Mouse (Mus musculus) embryonic facial prominence, embryonic 13.5 days (tissue): Measurements from ENCODE around the gene C87436. TPM values are rescaled to one million over a fixed set of nuclear protein-coding genes. Genes with fewer than 3 reads are reported as not detected.

Experiments
- ATAC-seq: fragments of 200-750 bp; cut with Nextera tagmentation; 2 replicates; pipeline ENCODE4 v1.8.0; 2017; ENCODE audit warnings: low read depth; ENCODE audit not compliant: insufficient number of reproducible peaks, insufficient read depth, low FRiP score, low TSS enrichment
- H3K27ac ChIP-seq: fragments of 300-500 bp; sonication (generic); 2 replicates; pipeline ENCODE4 v1.5.1; 2015; ENCODE audit warnings: moderate library complexity, mild to moderate bottlenecking, inconsistent platforms
- H3K27me3 ChIP-seq: fragments of 300-500 bp; sonication (generic); 2 replicates; pipeline ENCODE4 v1.6.1; 2015; ENCODE audit warnings: mild to moderate bottlenecking, inconsistent platforms
- H3K36me3 ChIP-seq: fragments of 300-500 bp; sonication (generic); 2 replicates; pipeline ENCODE4 v1.6.1; 2015; ENCODE audit warnings: mild to moderate bottlenecking, inconsistent platforms
- H3K4me1 ChIP-seq: fragments of 300-500 bp; sonication (generic); 2 replicates; pipeline ENCODE4 v1.6.1; 2015; ENCODE audit warnings: inconsistent platforms
- H3K4me2 ChIP-seq: fragments of 300-500 bp; sonication (generic); 2 replicates; pipeline ENCODE4 v1.6.1; 2015; ENCODE audit warnings: moderate library complexity, mild to moderate bottlenecking, inconsistent platforms
- H3K4me3 ChIP-seq: fragments of 300-500 bp; sonication (generic); 2 replicates; pipeline ENCODE4 v1.5.1; 2015; ENCODE audit warnings: mild to moderate bottlenecking, inconsistent platforms
- H3K9ac ChIP-seq: fragments of 300-500 bp; sonication (generic); 2 replicates; pipeline ENCODE4 v1.6.1; 2015; ENCODE audit warnings: mild to moderate bottlenecking, inconsistent platforms
- H3K9me3 ChIP-seq: fragments of 300-500 bp; sonication (generic); 2 replicates; pipeline ENCODE4 v1.6.1; 2016; ENCODE audit warnings: inconsistent platforms
- WGBS: fragments of 180-500 bp; shearing (Covaris S2); methylation state at CpG from one replicate; pipeline ENCODE4 v1.1.7; 2015; ENCODE audit warnings: mixed read lengths; 5-methylcytosine and 5-hydroxymethylcytosine counted together
- polyA plus RNA-seq: library from polyadenylated mRNA; unstranded; fragments of >200 nt; fragmentation: Nextera tagmentation; extraction: Ambion mirVana; gene quantifications from 2 replicates; pipeline ENCODE4 v1.2.1, GENCODE M21; 2015

C87436 gene
- polyA plus RNA-seq, 1 experiment from 2014 or later: 31.4 TPM

DNA sequence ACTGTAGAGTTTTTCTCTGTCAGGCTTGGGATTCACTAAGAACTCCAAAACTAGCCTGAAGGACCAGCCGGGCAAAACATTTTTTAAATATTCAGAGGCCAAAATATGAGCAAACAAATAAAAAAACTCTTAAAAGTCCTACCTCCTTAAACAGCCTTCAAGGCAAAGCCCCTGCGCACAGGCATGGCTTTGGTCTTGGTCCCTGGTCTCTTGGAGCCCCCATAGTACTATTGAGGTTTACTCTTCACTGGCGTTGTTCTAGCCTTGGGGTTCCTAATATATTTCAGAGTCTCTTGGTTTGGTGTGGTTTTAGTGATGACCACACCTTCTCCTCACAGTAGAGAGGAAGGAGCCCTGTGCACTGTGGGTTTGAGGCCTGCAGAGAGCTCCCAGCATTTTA lies 6.6 kb upstream of the C87436 start:
- Histone ChIP-seq H3K4me1 (no peaks in the 10 kb centered on the region), H3K9me3 (no peaks in the 10 kb centered on the region), H3K9ac (no peak overlapping the region), H3K4me2 (no peak overlapping the region), H3K36me3 (peaks cover 87% of the 10 kb centered on the region), H3K4me3 (no peak overlapping the region), H3K27ac (no peak overlapping the region), H3K27me3 (no peaks in the 10 kb centered on the region)
- ATAC-seq: no peak
- 94% methylated on average over 3 of the region's 3 CpGs for WGBS

DNA sequence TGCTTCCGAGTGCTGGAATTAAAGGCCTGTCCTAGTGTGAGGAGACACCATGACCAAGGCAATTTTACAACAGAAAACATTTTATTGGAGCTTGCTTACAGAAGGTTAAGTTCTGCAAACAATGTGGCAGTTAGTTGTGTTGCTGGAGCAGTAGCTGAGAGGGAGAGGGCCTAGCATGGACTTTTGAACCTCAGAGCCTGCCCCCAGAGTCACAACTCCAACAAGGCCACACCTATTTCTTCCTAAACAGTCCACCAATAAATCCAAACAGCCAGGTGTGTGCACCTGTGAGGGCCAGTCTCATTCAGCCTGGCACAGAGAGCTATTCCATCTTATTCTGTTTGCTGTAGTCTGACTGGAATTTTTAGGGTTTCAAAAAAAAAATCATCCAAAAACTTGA lies 4.5 kb upstream of the C87436 start:
- no peak for ATAC-seq
- Histone ChIP-seq H3K27ac (no peak overlapping the region), H3K4me2 (no peak overlapping the region), H3K27me3 (no peaks in the 10 kb centered on the region), H3K9ac (no peak overlapping the region), H3K9me3 (no peaks in the 10 kb centered on the region), H3K36me3 (peaks cover 68% of the 10 kb centered on the region), H3K4me1 (no peaks in the 10 kb centered on the region), H3K4me3 (no peak overlapping the region)
- 100% methylated on average over 1 of the region's 1 CpGs for WGBS

GRCm38 (mm10) chr6:86437711-86438110 lies 463 bp upstream of the C87436 start:
- H3K27me3 ChIP-seq: no peaks in the 10 kb centered on the region
- H3K9me3 ChIP-seq: no peaks in the 10 kb centered on the region
- peaks cover 6% of the 10 kb centered on the region for H3K4me1 ChIP-seq
- under 1% methylated on average over 14 of the region's 14 CpGs for WGBS
- no peak for ATAC-seq
- peak overlapping the region; percentile 90 for H3K4me3 ChIP-seq
- peak overlapping the region; percentile 81 for H3K4me2 ChIP-seq
- peak overlapping the region; percentile 91 for H3K9ac ChIP-seq
- H3K36me3 ChIP-seq: peaks cover 42% of the 10 kb centered on the region
- peak overlapping the region; percentile 97 for H3K27ac ChIP-seq

- Histone ChIP-seq H3K4me2 (peak overlapping the region; percentile 81), H3K4me3 (peak overlapping the region; percentile 90), H3K27me3 (no peaks in the 10 kb centered on the region), H3K36me3 (peaks cover 43% of the 10 kb centered on the region), H3K4me1 (peaks cover 6% of the 10 kb centered on the region), H3K9ac (peak overlapping the region; percentile 91), H3K9me3 (no peaks in the 10 kb centered on the region), H3K27ac (peak overlapping the region; percentile 97)
- WGBS: 3% methylated on average over 13 of the region's 13 CpGs
- ATAC-seq: no peak
These were observed 934 bp downstream of the C87436 start for GRCm38 (mm10) chr6:86439119-86439496.

- ATAC-seq: no peak
- Histone ChIP-seq H3K4me1 (peaks cover 6% of the 10 kb centered on the region), H3K4me3 (peak overlapping the region; percentile 90), H3K9ac (peak overlapping the region; percentile 91), H3K27ac (no peak overlapping the region), H3K36me3 (peaks cover 43% of the 10 kb centered on the region), H3K27me3 (no peaks in the 10 kb centered on the region), H3K4me2 (peak overlapping the region; percentile 81), H3K9me3 (no peaks in the 10 kb centered on the region)
- 90% methylated on average over 1 of the region's 1 CpGs for WGBS
These were observed 1.4 kb downstream of the C87436 start for GRCm38 (mm10) chr6:86439531-86439930.

GRCm38 (mm10) chr6:86441571-86441970 lies 3.4 kb downstream of the C87436 start:
- no peaks in the 10 kb centered on the region for H3K27me3 ChIP-seq
- H3K4me1 ChIP-seq: peaks cover 6% of the 10 kb centered on the region
- H3K27ac ChIP-seq: no peak overlapping the region
- no peak overlapping the region for H3K4me3 ChIP-seq
- H3K36me3 ChIP-seq: peaks cover 38% of the 10 kb centered on the region
- WGBS: 93% methylated on average over 10 of the region's 10 CpGs
- H3K4me2 ChIP-seq: no peak overlapping the region
- no peaks in the 10 kb centered on the region for H3K9me3 ChIP-seq
- no peak overlapping the region for H3K9ac ChIP-seq
- ATAC-seq: no peak

GRCm38 (mm10) chr6:86445551-86445950 lies 7.4 kb downstream of the C87436 start:
- Histone ChIP-seq H3K4me2 (no peak overlapping the region), H3K27me3 (no peaks in the 10 kb centered on the region), H3K4me1 (no peaks in the 10 kb centered on the region), H3K4me3 (no peak overlapping the region), H3K9me3 (no peaks in the 10 kb centered on the region), H3K27ac (no peak overlapping the region), H3K9ac (no peak overlapping the region), H3K36me3 (peaks cover 61% of the 10 kb centered on the region)
- no peak for ATAC-seq
- WGBS: 97% methylated on average over 18 of the region's 18 CpGs

GRCm38 (mm10) chr6:86446927-86447568 lies 8.9 kb downstream of the C87436 start:
- no peak overlapping the region for H3K27ac ChIP-seq
- WGBS: 82% methylated on average over 1 of the region's 1 CpGs
- H3K4me2 ChIP-seq: no peak overlapping the region
- H3K9me3 ChIP-seq: no peaks in the 10 kb centered on the region
- no peak overlapping the region for H3K9ac ChIP-seq
- no peak for ATAC-seq
- H3K4me3 ChIP-seq: no peak overlapping the region
- no peaks in the 10 kb centered on the region for H3K4me1 ChIP-seq
- peaks cover 69% of the 10 kb centered on the region for H3K36me3 ChIP-seq
- H3K27me3 ChIP-seq: no peaks in the 10 kb centered on the region

DNA sequence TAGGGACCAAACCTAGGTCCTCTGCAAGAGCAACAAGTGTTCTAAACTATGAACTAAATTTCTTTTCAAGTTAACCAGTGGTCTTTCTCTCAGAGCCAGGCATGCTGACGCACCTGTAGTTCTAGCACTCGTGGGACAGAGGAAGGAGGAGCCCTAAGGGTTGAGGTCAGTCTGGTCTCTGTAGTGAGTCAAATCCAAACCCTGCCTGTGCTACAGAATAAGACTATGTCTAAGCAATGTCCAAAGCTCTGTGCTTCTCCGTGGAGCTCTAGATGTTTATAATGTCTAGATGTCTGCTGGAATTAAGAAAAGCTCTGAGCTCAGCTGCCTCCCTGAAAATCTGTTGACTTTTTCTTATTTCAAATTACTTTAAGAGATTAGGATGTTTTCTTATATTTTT lies 18.6 kb downstream of the C87436 start:
- H3K9me3 ChIP-seq: no peaks in the 10 kb centered on the region
- no peaks in the 10 kb centered on the region for H3K4me1 ChIP-seq
- H3K27me3 ChIP-seq: no peaks in the 10 kb centered on the region
- no peak overlapping the region for H3K4me2 ChIP-seq
- H3K36me3 ChIP-seq: peaks cover 81% of the 10 kb centered on the region
- no peak overlapping the region for H3K4me3 ChIP-seq
- no peak overlapping the region for H3K9ac ChIP-seq
- ATAC-seq: no peak
- H3K27ac ChIP-seq: no peak overlapping the region
- WGBS: 92% methylated on average over 3 of the region's 3 CpGs

DNA sequence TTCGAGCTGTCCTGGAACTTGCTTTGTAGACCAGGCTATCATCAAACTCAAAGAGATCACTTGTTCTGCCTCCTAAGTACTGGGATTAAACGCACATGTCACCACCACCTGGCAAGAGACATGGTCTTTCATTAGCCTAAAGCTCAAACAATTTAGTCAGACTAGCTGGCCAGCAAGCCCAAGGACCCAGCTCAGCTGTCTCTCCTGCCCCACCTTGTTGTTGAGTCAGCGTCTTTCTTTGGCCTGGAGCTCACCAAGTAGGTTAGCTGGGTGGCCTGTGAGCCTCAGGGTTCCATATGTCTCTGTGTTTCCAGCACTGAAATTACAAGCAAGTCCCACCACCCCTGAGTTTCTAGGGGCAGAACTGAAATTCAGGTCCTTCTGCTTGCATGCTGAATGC lies 24.9 kb downstream of the C87436 start:
- Histone ChIP-seq H3K4me3 (no peak overlapping the region), H3K27me3 (no peaks in the 10 kb centered on the region), H3K4me2 (no peak overlapping the region), H3K36me3 (peaks cover 73% of the 10 kb centered on the region), H3K4me1 (no peaks in the 10 kb centered on the region), H3K9ac (no peak overlapping the region), H3K9me3 (no peaks in the 10 kb centered on the region), H3K27ac (no peak overlapping the region)
- ATAC-seq: no peak
- WGBS: 86% methylated on average over 3 of the region's 3 CpGs

- peak overlapping the region; percentile 75 for H3K9ac ChIP-seq
- no peak overlapping the region; the same call in 1 of the 2 replicates for H3K4me3 ChIP-seq
- H3K27me3 ChIP-seq: no peaks in the 10 kb centered on the region
- H3K36me3 ChIP-seq: peaks cover 26% of the 10 kb centered on the region; the same call in 1 of the 2 replicates
- H3K4me2 ChIP-seq: peak overlapping the region; percentile 75
- no peaks in the 10 kb centered on the region for H3K9me3 ChIP-seq
- 88% methylated on average over 3 of the region's 3 CpGs for WGBS
- ATAC-seq: no peak
- H3K27ac ChIP-seq: peak overlapping the region; percentile 89
- H3K4me1 ChIP-seq: peaks cover 16% of the 10 kb centered on the region
These were observed 33.1 kb downstream of the C87436 start for GRCm38 (mm10) chr6:86471317-86471716.

DNA sequence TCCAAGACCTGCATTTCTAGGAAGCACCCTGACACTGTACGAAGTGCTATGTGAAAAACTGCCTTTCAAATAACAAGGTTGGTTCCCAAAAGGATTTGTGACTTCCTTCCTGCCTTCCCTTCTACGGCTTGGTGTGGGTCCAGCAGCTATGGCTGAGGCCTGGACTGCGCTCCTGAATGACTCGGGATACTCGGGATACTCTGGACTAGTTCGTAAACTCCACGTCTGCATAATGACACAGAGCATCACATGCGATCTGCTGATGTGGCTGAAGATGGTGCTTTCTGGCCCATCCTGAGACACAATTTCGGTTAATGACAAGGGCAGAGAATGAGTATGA lies 33.6 kb downstream of the C87436 start:
- WGBS: 20% methylated on average over 9 of the region's 9 CpGs
- H3K27ac ChIP-seq: peak overlapping the region; percentile 89

More for the DNA sequence above, 33.6 kb downstream of the C87436 start:
- Histone ChIP-seq H3K36me3 (peaks cover 25% of the 10 kb centered on the region; the same call in 1 of the 2 replicates), H3K4me2 (peak overlapping the region; percentile 75), H3K27me3 (no peaks in the 10 kb centered on the region), H3K9ac (peak overlapping the region; percentile 75), H3K4me3 (peak overlapping the region; percentile 41), H3K9me3 (no peaks in the 10 kb centered on the region), H3K4me1 (peaks cover 16% of the 10 kb centered on the region)
- 0 out of 2 replicates have a peak, but pooled peaks have one; percentile 8 for ATAC-seq
